Mouse (Mus musculus) embryo, embryonic 11.5 days (tissue): ENCODE measurements around the gene Cryba2.

ENCODE experiments used
- DNase-seq: peaks from one replicate; pipeline ENCODE4 v3.0.0-alpha.2; 2012; ENCODE audit warnings: low read depth, low spot score

Cryba2 gene

DNA sequence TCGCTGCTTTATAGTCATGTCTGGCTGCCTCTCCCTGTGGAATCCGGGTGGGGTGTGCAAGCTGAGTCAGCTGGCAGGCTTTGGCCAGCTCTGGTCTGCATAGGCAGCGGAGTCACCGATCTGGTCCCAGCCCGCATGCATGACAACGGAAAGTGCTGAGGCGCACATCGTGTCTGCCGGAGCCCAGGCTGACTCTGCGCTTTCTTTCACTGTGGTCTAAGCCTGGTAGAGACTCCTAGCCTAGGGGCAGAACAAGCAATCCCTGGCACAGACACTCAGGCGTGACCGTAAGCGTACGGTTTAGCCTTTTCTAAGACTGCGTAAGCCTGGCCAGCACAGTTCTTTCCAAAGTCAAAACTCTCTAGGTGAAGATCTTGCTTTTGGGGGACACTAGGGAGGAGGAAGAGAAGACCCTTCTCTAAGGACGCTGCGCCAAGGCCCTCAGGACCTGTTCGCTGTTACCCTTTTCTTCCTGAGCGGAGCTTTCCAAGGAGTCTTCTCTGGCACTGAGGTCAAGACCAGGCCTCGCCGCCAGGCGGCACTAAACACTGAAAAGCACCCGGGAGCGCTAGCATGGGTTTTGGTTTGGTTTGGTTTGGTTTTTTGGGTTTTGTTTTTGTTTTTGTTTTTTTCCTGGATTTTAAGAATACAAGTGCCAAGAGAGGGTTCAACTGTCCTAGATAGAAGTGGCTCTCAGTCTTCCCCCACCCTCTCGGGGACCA, at the start of gene Cryba2:
TSS of gene Cryba2 (minus strand) at position 10 of the 722 bp plus-strand sequence.
- DNase-seq = peak; percentile 58

DNA sequence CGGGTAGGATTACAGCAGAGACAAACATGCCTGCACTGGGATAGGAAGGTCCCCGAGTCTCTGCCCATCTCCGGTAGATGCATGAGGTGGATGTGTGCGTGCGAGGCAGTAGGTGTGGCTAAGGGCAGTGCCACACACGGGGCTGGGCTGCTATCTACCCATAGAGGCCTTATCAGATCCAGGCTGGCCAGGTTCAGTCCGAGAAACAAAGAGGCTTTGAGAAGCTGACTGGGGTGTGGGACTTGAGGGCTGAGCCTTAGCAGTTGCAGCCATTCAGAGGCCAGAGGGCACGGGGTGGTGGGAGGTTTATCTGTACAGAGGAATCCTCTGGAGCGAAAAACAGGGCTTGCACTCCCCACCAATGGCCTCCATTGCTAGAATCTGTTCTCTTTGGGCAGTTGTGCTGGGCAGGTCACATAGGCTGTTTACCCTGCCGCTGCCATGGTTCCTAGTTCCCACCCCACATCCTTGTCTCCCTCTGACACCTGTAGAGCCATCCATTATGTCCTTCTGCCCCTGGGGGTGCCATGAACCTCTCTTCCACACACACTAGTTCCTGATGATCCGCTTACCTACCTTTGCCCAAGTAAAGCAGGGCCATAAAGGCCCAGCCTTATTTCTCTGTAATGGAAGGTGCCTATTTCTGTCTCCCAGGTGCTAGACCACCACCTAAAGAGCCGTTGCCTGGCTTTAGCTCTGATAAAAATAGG, 48.9 kb upstream of the Cryba2 start:
- no peak for DNase-seq

DNA sequence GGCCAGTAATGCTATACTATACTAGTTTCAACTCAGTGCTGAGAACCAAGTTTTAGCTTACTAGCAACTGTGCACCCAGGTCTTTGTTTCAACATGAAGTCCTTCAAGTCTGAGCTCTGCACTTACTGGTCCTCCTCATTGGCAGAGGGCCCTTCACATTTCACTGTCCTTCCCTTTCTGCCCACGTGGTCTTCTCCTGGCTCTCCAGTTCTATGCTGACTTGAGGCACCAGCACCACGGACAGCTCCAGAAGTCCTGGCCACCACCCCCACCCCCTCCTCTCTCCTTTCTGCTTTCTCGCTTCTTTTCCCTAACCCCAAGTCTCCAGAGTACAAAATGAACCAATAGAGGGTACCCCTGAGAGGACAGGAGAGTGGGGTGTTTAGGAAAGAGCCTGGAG, 46.8 kb upstream of the Cryba2 start:
- no peak for DNase-seq

DNA sequence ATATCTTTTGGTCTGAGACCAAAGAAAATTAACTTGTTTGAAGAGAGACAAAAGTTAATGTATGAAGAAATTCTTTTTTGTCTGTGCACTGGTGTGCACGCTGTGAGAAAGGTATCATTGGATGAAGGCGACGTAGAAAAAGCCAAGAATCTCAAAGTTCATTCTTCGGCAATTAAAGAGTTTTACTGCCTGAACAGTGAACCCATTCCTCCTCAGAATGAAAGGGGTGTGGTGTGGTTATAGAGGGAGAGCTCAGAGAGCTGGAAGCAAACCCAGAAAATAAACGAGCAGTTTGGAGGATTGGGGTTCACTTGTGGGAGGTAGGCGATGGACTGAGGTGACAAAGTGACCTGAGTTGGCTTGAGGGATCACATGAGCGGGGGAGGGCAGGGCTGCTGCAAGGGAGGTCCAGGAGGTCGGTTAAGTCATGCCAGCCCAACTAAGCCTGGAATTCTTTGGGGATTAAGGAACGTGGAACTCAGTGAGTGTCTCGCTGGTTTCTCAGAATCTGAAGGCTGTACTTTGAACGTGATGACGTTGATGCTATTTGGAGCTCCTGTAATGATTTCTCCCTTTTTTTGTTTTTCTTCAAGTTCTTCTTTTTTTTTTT, 43.4 kb upstream of the Cryba2 start:
- no peak for DNase-seq

DNA sequence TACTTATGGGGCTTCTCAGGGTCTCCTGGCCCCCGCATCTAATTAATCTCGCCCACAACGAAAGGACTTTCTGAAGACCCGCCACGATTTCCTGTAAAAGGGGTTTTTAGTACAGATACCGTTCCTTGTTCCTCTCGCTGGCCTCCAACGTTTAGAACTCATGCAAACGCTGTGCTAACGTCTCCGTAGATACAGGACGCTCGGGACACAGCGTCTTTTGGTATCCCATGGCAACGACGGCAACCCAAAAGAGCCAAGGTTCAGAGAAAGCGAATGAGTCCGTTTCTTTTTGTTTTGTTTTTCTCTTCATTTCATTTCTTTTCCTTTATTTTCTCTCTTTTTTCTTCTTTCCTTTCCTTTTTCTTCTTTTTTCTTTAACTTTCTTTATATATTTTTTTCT, 42.5 kb upstream of the Cryba2 start, which contains the start of gene Cfap65:
TSS of gene Cfap65 (minus strand) at position 198 of the 400 bp plus-strand sequence.
- no peak for DNase-seq

DNA sequence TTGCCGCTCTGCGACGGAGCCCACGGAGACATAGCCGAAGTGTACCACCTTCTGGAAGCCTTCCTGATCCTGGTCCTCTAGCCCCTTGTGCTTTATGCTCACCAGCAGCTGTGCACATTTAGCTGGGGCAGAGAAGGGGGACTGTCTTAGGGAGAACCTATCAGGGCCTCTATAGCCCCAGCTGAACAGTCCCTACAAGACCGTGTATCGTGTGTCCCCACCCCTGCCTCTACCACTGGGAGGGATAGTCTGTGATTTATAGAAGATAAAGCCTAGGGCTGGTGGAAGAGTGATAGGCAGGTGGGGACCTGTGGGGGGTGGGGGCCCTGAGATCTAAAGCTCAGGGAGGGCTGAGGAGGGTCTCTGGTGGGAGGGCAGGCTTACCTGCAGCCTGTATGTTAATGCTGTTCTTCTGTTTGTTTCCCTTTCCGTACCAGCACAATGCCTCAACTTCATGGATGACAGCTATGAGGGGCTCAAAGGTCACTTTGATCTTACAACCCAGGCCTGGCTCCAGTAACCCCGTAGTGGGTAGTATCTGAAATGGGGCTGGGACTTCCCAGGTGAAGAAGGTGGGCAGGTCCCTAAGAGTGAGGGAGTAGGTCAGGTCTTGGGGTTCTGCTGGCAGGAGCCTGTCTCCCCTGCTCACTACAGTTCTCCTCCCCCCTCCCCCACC, 34.8 kb upstream of the Cryba2 start:
- no peak for DNase-seq

DNA sequence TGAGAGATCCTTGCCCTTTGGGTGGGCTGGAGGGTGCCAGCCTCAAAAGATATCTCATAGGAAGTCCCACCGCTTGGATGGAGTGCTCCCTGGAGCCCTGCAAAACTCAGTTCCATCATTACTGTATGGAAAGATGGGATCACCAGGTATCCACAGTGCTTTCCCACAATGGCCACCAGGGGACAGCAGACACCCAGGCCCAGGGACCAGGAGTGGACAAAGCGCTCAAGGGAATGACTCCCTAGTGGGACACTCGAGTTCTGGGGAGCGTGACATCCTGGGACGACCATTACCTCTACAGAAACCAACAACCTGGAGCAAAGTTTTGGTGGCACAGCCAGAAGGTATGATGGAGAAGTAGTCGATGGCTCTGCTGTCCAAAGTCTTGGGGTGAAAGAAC, 33.8 kb upstream of the Cryba2 start:
- DNase-seq = no peak

DNA sequence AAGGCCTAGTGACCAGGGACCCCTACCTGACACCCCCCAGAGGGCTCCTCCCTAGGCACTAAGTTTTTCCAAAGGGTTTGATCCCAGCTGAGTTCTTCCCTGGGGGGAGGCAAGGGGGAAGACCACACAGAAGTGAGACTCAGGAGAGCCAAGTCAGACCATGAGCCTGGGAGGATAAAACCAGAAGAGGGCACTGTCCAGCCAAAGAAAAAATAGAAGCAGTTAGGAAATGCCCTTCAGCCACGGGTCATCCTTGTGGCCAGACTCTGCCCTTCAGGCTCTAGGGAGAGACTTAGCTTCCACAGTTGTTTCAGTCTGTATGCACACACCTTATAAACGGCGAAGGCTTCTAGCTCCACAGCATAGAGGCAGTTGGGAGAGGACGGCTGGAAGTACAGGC, 31.5 kb upstream of the Cryba2 start:
- DNase-seq = no peak

DNA sequence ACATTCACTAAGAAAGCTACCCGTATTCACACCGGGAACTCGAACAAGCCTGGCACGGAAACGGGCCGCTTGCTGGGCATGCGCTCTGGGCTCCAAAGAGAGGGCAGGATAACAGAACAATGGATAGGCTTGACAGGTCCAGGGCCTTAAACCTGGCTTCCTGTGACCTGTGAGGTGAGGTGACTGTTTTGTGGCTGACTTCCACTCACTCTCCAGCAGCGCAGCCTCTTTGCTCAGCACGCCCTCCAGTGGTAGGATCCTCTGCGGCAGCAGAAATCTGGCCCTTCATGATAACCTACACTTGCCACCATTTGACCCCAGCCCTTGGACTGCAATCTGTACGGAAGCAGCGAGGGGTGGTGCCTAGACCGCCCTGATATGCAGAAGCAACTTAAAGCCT, 22.8 kb upstream of the Cryba2 start:
- no peak for DNase-seq

DNA sequence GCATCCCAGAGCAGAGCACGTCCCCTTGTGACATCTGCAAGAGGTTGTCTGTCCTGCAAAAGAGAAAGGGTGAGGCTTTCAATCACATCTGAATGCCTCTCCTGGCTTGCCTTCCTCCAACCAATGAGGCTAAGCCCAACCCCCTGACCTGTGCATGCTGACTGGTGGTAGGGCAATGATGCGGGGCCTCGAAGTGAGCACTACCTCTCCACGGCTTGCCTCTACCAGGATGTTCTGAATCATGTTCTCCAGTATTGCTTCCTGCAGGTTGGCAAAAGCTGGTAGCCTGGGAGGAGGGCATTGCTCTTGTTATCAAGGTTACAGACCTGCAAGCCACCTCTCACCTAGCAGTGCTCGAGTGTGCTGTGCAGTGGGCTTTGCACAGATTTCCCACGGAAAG, 9.2 kb upstream of the Cryba2 start:
- DNase-seq = no peak

DNA sequence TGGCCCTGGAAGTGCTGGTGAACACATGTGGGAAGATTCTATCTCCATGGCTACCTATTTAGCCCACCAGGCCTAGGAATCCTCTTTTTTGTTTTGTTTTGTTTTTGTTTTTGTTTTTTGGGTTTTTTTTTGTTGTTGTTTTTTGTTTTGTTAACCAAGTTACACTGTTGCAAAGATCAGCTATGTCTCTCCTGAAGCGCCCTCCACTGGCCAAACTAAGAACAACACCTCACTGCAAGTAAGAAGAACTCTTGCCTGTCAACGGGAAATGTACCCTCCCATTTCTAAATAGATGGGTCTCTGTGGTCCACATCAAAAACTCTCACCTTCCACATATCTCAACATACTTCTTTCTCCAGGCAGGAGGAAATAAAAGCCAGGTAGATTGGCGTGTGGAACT, 8.7 kb upstream of the Cryba2 start:
- peak; percentile 38 for DNase-seq

DNA sequence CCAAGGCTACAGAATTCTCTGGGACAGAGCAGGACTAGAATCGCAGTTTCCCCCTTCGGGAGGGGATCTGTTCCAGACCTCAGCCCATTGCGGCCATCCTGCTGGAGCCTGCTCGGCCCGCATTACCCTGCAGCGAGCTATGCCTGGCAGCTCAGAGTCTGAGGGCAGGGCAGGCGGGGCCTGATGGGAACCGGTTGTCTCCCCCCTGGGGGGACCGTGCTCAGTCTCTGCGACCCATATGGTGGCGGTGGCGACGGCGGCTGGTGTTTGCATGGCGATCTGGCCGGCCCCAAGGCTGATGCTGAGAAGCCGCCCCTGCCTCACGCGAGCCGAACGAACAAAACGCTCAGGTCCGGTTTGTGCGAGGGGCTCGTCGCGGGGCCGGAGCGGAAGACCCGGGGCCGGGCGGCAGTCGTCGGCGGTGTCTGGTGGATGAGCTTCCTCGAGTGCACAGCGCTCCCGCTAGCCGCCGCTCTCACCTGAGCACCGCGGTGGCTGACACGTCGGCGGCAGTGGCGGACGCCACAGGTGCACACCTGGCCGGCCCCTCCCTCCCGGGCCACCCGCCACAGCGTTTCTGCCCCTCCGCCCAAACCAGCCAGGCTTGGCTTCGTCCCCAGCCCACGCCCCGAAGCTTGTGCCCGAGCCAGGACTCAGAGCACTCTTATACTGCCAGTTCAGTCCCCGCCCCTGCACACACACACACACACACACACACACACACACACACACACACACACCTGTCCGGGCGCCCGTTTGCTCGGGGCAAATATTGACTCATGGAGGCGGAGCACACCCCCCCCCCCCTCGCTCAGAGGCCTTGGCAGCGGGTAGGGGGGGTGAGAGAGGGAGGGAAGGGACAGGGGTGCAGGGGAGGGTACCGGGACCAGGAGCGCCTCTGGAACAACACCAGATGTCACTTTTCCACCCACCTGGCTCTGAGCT, 7.7 kb upstream of the Cryba2 start:
- no peak for DNase-seq

DNA sequence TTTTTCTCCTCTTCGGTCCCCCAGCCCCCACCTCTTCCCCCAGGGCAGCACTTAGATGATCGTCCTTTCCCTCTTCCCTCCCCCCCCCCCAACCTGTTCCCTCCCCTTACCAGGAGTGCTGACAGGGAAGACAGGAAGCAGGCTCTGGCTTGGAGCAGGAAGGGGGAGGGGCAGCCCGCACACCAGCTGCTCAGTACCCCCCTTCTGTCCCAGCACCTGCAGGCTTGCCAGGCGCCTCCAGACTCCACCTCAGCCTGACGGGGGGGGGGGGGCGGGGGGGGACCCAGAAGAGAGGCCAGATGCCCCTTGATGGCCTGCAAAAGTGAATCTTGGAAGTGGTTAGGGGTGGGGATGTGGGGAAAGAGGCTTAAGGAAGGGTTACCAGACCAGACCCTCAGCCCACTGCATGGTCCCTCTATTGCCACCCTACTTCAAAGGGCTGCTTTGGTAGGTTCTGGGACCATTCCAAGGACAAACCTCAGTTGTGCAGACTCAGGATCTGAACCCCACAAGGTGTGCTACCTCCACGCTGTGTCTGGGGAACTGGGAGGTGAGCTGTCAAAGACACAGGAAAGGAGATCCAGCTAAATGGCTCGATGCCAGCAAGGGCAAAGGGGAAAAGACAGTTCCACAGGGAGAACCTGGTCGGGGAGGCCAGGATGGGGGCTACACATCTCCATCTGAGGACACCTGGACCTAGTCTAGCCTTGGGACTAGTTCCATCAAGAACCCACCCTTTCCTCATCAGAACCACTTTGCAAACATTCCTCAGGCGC, 5.9 kb upstream of the Cryba2 start:
- no peak for DNase-seq

DNA sequence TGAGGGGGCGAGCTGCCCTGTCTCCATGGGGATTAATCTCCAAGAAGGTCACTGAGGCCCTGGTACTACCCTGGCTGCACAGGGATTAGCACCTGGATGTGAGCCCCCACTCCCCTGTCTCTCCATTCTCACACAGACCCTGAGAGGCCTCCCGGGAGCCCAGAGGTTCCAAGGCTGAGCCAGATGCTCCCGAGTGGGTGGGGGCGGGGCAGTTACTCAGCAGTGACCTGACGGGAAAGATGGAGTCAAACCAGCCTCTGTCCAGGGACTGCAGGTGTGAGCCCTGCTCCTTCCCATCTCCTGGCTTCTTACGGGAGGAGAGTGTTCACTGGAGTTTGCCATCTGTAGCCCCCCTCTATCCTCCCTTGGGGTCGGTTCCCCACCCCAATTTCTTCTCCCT, 5.0 kb upstream of the Cryba2 start:
- DNase-seq = no peak

DNA sequence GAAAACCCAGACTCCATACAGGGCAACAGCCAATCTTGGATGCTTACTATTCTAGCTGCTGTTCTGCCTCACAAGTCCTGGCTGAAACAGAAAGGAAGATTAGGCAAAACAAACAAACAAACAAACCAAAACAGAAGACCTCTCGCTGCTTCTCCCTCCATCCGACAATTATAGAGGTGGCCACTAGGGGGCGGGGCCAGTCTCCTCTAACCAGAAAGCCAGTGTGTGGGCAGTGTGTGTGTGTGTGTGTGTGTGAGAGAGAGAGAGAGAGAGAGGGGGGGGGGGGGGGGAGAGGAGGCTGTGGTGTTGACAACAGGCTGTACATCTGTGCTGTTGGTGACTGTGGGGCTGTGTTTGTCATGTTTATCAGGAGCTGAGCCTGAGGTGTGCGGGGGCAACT, 2.0 kb upstream of the Cryba2 start:
- no peak for DNase-seq

DNA sequence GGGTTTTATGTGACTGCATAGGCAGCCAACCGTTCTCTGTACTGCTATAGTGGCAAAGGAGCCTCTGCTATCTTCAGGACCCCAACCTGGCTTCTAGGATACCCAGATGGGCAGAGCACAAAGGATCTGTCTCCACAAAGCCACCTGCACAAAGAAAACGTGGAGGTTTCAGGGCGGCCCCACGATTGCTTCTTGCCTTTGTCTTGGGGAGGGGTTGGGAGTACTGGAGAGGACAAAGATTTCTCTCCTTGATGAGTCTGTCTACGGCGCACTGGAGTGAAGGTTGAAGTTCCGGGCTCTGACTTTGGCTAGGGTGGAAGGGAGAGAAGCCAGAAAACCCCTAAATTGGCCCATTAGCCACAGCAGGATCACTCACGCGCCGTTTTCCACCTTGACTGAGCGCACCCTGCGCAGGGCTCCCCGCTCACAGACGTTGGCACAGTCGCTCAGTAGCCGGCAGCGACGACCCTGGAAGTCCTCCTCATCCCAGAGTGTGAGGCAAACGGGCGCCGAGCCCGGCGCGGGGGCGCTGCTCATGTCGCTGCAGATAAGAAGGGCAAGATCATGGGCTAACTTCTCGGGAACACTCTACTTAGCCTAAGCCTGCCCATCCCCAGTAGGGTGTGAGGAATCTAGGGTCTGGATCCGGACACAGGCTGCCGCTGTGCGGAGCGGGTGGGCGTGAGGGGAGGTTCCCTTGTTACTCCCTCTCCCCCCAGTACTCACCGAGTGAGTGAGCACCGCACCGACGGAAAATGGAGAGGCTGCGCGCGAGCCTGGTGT, 401 bp downstream of the Cryba2 start:
- no peak for DNase-seq

DNA sequence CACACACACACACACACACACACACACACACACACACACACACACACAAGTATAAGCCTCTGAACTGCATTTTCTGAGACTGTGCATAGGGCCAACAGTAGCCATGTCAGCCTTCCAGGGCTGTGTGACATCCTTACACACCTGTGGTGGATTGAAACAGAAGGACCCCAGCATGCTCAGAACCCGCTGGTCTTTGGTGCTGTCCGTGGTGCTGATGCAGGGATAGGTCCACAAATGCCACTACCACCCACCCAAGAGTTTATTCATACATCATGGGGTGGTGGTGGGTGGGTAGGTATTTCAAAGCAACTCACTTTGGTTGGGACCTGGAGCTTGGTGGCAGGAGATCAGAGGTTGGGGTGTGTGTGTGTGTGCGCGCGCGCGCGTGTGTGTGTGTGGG, 1.4 kb downstream of the Cryba2 start:
- peak; percentile 57 for DNase-seq

DNA sequence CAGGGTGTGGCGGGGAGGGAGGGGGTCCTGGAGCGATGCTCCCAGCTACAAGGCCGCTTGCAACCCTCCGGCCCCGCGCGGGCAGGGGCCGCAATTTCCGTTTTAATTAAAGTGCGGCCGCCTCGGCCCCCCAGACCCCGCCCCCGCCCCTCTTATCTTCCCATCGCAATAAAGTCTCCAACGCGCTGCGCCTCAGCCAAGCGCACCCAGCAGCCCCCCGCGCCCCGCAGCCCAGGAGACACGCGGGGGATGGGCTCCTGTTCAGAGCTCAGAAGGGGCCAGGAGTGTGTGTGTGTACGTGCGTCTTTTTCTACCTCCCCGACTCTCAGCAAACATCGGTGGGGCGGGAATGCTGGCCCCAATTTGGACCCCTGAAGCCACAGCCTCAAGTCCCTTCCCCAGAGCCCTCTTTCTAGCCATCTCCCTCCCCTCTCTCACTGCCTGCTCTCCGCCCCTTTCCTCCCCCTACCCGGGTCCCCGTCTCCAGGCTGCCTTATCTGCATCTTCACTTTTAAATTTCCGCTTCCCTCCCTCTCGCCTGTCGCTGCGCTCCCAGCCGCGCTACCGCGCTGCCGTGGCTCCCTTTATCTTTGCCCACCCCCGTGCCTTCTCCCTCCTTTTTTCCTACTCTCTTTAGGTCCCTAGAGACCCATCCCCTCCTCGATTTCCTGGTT, 7.4 kb downstream of the Cryba2 start, which contains the start of gene Fev:
TSS of gene Fev (minus strand) at position 51 of the 674 bp plus-strand sequence.
- no peak for DNase-seq
